Mouse (Mus musculus) MN1 (cell line): ENCODE results near the gene Prg3.

Source experiments
- DNase-seq: peaks from one replicate; pipeline ENCODE4 v3.0.0-alpha.2; 2016; ENCODE audit warnings: low spot score

The Prg3 gene

GRCm38 (mm10) chr2:85038336-85038735, 50.3 kb downstream of the Prg3 start:
- DNase-seq = peak; percentile 23
